Mouse (Mus musculus): ENCODE measurements at regions not wholly inside any gene's neighbourhood (a gene's known extent, or its start where the extent isn't known, plus 50 kb on each side); places are given as distances from the start of the nearest gene placed in this dataset.

DNA sequence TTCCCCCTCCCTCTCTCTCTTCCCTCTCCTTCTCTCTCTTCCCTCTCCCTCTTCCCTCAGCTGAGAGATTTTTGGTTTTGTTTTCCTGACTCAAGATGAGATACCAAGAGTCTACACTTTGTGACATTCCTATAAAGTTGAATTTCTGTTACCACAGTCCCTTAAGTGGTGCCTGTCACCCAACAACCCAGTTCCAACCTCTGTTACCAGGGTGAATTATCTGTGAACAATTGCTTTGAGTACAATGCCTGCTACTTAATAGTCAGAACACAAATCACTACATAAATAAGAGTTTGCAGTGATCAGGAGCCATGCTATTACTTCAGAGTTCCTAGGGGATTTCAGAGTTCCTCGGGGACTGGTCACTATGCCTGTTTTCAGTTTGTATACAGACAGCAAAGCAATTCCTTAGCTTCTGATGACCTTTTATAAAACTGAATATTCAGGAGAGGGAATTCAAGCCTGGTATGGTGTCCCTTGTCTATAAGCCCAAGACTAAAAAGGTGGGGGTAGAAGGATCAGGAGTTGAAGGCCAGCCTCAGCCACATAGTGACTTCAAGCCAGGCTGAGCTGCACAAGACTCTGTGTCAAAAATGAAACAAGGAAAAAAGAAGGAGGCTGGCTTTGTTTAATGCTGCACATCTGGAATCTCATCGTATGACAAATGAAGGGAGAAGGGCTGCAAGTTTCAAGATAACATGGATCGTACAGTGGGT is 99.2 kb upstream of the F13a1 start:
- DNase-seq (ENCODE audit: low spot score in 2 of 2): no peak

DNA sequence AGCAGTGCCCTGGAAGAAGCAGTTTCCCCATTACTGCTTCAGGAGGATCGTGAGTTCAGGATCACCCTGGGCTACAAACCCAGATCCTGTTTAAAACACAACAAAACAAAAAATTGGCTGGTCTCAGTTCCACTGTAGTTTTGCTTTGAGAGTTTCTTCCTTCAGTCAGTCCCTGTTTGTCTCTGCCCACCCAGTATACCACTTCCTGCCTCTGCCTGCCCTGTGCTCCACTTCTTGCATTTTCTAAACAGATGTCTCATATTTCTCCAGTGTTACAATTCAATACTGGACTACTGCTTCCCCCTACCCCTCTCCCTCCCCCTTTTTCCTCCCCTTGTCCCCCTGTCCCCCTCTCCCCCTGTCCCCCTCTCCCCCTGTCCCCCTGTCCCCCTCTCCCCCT is 98.6 kb upstream of the F13a1 start:
- DNase-seq (ENCODE audit: low spot score in 2 of 2): no peak

DNA sequence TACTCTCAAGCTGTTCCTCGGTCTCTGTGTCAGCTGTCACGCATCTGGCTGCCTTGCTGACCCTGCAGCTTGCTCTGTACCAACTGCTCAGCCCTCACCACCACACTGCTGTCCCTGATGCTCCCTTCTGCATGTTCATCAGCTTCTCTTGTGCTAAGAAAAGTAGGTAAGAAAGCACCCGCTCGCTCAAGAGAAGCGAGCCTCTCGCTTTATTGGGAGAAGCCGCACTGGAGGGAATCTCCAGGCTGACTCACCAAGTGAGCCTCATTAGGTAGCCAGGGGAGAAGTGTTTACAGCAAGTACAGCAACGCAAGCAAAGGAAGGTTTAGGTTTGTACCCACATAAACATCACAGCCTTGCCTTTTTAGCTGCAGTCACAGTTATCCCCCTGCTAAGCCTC is 97.7 kb upstream of the F13a1 start:
- DNase-seq (ENCODE audit: low spot score in 2 of 2): no peak

DNA sequence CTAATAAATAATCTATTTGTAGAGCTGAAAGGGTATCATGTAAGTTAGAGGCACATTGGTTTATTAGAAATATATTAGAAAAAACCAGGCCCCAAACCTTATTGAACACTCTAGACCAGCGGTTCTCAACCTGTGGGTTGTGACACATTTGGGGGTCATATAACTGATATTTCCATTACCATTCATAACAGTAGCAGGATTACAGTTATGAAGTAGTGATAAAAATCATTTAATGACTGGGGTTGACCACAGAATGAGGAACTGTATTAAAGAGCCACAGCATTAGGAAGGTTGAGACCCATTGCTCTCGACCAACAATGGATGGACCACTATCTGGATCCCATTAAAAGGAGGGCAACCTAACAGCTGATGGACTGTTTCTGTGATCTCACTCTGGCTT is 92.8 kb upstream of the F13a1 start:
- no peak for DNase-seq (ENCODE audit: low spot score in 2 of 2)

DNA sequence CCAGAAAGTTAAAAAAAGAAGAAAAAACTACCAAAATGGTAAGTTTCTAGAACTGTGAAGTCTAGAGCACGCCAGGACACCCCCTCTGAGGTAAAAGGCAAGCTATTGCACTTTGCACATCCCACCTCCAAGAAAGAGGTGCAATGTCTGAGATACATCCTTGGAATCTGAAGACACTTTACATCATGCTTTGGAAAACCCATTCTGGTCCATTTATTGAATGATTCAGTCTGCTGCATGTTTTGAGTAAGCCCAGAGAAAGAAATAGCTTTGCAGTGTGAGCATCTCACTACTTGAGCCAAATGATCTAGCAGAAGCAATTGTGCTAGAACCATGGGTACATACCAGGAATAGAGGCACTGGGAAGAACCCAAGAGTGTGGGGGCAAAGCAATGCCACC is 85.1 kb upstream of the F13a1 start:
- no peak for DNase-seq (ENCODE audit: low spot score in 2 of 2)

DNA sequence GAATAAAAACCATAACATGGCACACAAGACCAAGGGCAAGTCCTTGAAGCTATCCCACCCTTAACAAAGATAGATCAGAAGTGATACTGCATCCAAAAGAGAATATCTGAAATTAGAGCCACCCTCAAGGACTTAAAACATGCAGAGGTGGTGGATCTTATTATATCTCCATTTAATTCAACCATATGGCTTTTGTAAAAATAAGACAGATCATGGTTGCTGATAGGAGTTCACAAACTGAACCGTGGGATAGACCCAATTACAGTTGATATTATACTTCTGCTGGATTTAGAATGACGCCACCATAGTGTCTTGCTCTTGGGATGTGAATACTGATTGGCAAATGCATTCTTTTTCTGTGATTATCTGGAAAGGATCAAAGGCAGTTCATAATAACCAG is 84.5 kb upstream of the F13a1 start:
- DNase-seq (ENCODE audit: low spot score in 2 of 2): no peak

DNA sequence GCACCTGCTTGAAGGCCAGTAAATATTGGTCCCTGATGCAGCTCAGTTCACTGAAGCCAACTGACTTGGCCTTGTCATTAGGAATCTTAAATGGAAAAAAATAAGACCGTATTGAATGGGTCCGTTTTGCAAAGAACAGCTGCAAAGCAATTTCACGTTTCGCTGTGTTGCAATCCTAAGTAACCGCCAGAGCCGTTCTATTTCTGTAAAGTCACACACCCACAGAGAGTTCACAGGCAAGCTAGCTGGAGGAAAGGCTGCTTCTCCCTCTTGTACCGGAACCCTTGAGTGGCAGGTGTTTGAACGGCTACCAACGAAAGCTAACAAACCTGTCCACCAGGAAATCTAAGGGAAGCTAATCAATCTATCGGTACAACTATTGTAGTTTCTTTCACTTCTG is 80.6 kb upstream of the F13a1 start:
- DNase-seq (ENCODE audit: low spot score in 2 of 2): peak in 1 of 2 experiments; percentile 2

DNA sequence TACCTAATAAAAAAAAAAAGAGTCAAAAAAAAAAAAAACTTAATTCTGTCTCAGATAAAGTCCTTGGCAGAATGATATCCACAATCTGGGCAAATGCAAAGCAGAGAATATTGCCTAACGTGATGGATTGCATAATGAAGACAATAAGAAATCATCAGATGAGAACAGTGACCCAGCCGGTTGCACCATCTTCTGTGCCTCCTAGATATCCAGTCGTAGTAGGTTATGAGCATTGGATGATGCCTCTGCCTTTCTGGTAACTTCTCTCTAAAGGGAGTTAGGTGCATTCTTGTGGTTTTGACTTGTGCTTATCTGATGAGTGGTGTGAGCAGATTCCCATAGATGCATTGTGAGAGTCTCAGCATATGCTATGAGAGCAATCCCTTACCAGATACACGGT is 71.6 kb upstream of the F13a1 start:
- no peak for DNase-seq (ENCODE audit: low spot score in 2 of 2)

DNA sequence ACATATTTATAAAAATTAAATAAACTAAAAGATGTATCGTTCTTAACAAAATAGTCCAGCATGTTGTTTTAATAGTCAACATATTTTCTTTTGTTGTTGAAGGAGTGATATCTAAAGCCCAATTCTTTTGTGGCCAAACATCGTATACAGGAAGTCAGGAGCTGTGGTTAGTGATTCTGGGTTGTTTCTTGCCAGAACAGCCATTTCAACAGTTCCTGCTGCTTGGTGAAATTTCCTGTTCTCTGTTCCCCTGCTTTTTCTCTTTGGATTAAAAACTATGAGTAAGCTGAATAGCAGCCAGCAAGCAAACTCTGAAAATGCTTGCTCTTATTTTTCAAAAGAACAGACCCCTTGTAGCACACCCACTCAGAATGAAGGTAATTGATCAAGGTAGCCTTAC is 70.2 kb upstream of the F13a1 start:
- DNase-seq (ENCODE audit: low spot score in 2 of 2): no peak

DNA sequence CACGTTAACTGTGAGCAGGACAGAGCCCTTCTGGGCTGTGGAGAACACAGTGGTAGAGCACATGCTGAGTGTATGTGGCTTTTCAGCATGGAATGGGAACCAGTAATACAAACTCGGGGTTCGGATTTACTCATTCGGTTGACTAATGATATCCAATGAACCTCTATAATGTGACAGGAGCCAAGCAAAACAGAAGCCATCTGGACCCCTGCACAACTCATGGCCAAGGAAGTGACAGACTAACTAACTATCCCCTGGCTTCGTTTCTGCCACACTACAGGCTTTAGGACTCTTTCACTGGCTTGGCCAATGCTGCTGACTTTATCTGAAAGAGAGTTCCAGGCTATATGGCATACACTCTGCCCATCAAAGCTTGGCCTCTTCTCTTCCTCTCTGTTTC is 64.3 kb upstream of the F13a1 start:
- no peak for DNase-seq (ENCODE audit: low spot score in 2 of 2)

DNA sequence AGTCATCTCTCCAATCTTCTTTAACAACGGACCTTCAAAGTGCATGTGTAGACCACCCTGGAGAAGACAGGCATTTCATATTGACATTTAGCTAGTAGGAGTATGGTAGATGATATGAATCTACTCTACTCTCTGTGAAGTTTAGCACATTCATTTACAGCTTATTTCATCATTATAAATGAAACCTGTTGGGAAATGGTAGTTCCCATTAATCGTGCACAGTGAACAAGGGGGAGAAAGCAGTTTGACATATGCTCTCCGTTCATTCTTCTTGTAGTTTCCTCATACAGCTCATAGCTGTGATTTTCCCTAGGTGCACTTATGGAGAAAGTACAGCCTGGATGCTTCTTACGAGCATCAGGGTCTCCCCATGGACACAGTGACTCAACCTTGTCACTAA is 61.7 kb upstream of the F13a1 start:
- no peak for DNase-seq (ENCODE audit: low spot score in 2 of 2)

DNA sequence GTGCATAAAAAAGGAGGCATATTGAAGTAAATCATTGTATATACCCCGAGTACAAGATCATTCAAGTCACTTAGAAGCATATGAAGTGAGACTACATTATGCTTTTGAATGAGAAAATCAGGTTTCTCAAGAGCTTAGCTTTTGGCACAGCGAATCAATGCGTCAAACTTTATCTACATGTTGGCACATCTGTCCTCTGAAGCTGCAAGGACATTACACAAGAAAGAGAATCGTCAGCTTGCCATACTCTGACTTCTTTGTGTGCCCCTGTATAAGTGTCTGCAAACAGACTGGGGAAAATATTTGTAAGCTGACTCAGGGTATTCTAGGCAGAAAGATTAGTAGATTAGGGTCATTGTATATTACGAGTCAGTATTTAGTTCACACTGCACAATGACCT is 57.7 kb upstream of the F13a1 start:
- no peak for DNase-seq (ENCODE audit: low spot score in 2 of 2)

DNA sequence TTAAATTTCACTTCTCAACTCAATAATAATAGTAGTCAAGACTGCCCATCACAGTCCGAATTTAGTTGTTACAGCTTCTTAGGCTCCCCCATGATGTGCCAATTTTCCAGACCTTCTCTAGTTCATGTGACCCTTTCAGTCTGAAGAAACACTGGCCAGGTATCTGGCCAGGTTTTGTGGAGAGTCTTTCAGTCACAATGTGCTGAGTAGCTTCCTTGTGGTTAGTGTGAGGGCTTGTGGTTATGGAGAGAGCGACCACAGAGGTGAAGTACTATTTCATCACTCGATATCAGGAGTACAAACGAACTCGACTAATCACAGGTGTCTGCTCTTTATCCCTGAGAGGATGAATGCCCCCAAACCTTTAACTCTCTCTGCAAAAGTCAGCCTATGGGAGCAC is 56.0 kb upstream of the F13a1 start:
- DNase-seq (ENCODE audit: low spot score in 2 of 2): no peak

DNA sequence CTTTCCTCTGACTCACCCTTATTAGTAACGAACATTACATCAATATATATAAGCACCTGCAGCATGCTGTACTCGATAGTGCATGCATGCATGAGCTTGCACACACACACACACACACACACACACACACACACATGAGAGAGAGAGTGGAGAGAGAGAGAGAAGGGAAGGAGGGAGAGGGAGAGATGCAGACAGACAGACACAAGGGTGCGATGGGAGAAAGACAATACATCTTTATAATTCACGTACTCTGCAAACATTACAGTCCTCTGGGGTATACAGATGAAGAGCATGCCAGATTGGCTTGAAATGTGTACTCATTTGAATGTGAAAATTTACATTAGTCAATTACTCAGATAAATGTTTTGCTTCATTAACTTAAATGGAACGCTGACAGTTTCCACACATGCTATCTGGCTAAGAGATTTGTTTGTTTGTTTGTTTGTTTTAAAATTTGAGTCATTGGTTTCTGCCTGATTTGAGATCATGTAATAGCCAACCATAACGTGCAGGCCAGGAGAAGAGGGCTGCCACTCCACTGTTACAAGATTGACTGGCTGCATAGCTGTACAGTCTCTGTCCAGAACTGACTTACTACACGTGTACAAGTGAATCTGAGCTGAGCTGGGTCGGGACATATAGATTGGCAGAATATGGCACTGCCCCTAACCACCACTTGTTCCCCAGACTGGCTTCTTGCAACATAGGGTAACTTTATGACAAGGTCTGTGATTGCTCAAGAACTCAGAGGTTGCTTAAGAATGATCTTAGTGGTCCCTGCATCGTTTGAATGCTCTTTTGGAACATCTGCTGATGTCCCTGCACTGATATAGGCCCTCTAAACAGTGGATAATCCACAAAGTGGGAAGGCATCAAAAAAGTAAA is 54.6 kb upstream of the F13a1 start:
- no peak for DNase-seq (ENCODE audit: low spot score in 2 of 2)

DNA sequence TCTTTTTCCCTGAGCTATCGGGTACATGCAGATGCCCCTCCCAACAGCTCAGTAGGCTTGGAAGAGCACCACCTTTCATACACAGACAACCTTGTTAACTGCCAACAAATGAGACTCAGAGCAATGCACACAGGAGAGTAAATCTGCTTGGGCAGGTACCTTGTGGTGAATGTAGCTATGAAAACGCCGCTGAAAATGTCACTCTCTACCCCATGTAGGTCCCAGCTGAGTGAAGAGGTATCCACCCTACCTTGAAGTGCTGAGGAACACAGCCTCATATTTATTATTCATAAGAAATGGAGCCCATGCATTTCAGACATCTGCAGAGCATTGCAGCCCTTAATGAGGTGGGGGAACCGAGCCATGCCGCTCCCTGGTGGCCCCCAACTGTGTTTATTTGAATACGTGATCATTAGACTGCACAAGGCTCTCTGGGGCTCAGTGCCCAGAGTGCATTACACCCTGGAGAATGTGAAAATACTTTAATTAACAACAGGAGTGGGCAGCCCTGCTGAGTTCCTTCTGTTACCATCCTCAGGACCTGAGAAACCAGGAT is 53.8 kb upstream of the F13a1 start:
- DNase-seq (ENCODE audit: low spot score in 2 of 2): no peak

DNA sequence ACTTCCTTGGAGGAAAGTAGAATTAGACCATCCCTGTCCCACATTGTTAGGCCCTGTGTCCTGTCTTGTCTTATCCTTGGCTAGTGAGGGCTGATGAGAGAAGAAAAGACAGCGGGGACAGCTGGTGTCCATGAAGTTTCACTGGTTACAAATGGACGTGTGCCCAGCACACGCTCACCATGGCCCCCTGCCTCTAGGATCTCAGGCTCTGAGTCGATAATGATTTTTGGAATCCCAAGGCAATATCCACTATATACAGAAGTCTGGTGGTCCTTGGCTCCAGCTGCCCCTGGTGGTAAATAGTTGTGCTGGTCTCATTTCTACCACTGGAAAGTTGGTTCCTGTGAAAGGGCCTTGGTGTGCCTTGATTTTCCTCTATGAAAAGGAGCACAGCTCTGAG is 51.7 kb upstream of the F13a1 start:
- DNase-seq (ENCODE audit: low spot score in 2 of 2): no peak

All from urinary bladder, adult 18-20 months (tissue).